Mouse (Mus musculus) heart, postnatal 25 days (tissue): ENCODE measurements around the gene Phf11c. TPM values are rescaled to one million over a fixed set of nuclear protein-coding genes. Genes with fewer than 3 reads are reported as not detected.
"Not testable (repeated sequence)": the region's sequence is repeated elsewhere in the genome, so short reads cannot be mapped to it uniquely, and the experiment has no call there.

Source experiments
- DNase-seq: peaks from one replicate; pipeline ENCODE4 v3.0.0; 2022; ENCODE audit warnings: low spot score
- intact Hi-C: fragments of 180-260 bp; cut with DNase I; formaldehyde crosslinking; loops from one replicate; pipeline ENCODE4 v1.15.1; 2025
- total RNA-seq, 2 experiments: library from RNA; stranded (reverse); gene quantifications; 2 replicates each; pipeline ENCODE4 v1.2.3; 2021

Gene Phf11c
- total RNA-seq, 2 experiments from 2014 or later = 0.64 to 1.1 TPM

DNA sequence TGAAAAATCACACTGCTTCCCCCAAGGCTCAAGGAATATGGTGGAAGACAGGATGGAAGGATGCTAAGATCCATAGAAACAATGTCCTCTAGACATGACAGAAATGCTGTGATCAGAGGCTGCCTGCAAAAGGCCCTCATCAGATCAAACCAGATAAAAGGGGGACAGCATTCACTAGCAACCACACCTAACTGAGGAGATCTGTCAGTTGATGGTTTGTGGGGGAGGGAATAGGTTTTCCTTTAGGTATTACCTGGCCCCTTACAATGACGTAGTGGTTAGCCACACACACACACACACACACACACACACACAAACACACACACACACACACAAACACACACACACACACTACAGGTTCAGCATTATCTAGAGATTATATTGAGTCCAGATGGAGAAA is 55.6 kb downstream of the Phf11c start:
- DNase-seq = no peak
- intact Hi-C loops = no loop called here

DNA sequence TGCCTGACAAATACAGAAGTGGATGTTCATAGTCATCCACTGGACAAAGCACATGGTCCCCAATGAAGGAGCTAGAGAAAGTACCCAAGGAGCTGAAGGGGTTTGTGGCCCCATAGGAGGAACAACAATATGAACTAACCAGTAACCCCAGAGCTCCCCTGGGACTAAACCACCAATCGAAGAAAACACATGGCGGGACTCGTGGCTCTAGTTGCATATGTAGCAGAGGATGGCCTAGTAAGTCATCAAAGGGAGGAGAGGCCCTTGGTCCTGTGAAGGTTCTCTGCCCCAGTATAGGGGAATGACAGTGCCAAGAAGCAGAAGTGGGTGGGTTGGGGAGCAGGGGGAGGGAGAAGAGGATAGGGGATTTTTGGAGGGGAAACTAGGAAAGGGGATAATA is 59.1 kb downstream of the Phf11c start:
- intact Hi-C loops, DNase-seq: not testable (repeated sequence)

Other genes with a start within 250 kb of the Phf11c start
- not detected for gene Gm5142, start 216.6 kb downstream of the Phf11c start, total RNA-seq
- gene Rcbtb1, start 194.2 kb downstream of the Phf11c start, total RNA-seq = 10 to 100 TPM; 11.0 to 11.5 TPM
- gene Gm6904, start 135.2 kb downstream of the Phf11c start, total RNA-seq = not detected
- under 1 TPM in 1 of 2 experiments, not detected in 1; 0.34 TPM for gene Phf11a, start 97.9 kb downstream of the Phf11c start, total RNA-seq
- gene Phf11b, start 54.0 kb downstream of the Phf11c start, total RNA-seq = 1 to 10 TPM in 1 of 2 experiments, under 1 TPM in 1; 0.88 to 1.3 TPM
- gene Phf11d, start 29.9 kb downstream of the Phf11c start, total RNA-seq = 1 to 10 TPM; 6.9 to 8.3 TPM
- 10 to 100 TPM in 1 of 2 experiments, 1 to 10 TPM in 1; 9.9 to 10.8 TPM for gene Setdb2, start 45.5 kb upstream of the Phf11c start, total RNA-seq
- 10 to 100 TPM; 21.9 to 25.5 TPM for gene Cab39l, start 45.6 kb upstream of the Phf11c start, total RNA-seq
- gene Cdadc1, start 202.6 kb upstream of the Phf11c start, total RNA-seq = 10 to 100 TPM; 42.6 to 45.8 TPM
- gene Shisa2, start 229.9 kb upstream of the Phf11c start, total RNA-seq = 1 to 10 TPM; 1.3 to 1.4 TPM